Mouse (Mus musculus) lung, postnatal 36 days (tissue): ENCODE data around the gene Rarb.

Experiments
- DNase-seq: peaks from one replicate; pipeline ENCODE4 v3.0.0; 2022; ENCODE audit warnings: mixed read lengths

Gene Rarb

GRCm38 (mm10) chr14:16525137-16525924, 293.6 kb downstream of the Rarb start:
- no peak for DNase-seq

- no peak for DNase-seq
Observed at GRCm38 (mm10) chr14:16522852-16523251, 296.1 kb downstream of the Rarb start.

- no peak for DNase-seq
Observed at GRCm38 (mm10) chr14:16519588-16520167, 299.3 kb downstream of the Rarb start.

- DNase-seq = no peak
Observed at GRCm38 (mm10) chr14:16517958-16518357, 301.0 kb downstream of the Rarb start.

- peak; percentile 44 for DNase-seq
Observed at GRCm38 (mm10) chr14:16515731-16516130, 303.2 kb downstream of the Rarb start.

- DNase-seq = no peak
Observed at GRCm38 (mm10) chr14:16510574-16510973, 308.4 kb downstream of the Rarb start.

GRCm38 (mm10) chr14:16509825-16510224, 309.1 kb downstream of the Rarb start:
- DNase-seq = no peak

- DNase-seq = peak; percentile 66
Observed at GRCm38 (mm10) chr14:16508760-16509159, 310.2 kb downstream of the Rarb start.

- peak; percentile 73 for DNase-seq
Observed at GRCm38 (mm10) chr14:16497226-16497661, 321.7 kb downstream of the Rarb start.

GRCm38 (mm10) chr14:16483656-16484380, 335.1 kb downstream of the Rarb start:
- DNase-seq = peak; percentile 56

- DNase-seq = no peak
Observed at GRCm38 (mm10) chr14:16480621-16481020, 338.3 kb downstream of the Rarb start.

- no peak for DNase-seq
Observed at GRCm38 (mm10) chr14:16479521-16479920, 339.4 kb downstream of the Rarb start.

GRCm38 (mm10) chr14:16478606-16479323, 340.2 kb downstream of the Rarb start:
- no peak for DNase-seq

- DNase-seq = no peak
Observed at GRCm38 (mm10) chr14:16448269-16448987, 370.5 kb downstream of the Rarb start.

- DNase-seq = peak; percentile 14
Observed at GRCm38 (mm10) chr14:16447587-16447986, 371.4 kb downstream of the Rarb start.

- DNase-seq = no peak
Observed at GRCm38 (mm10) chr14:16444859-16445258, 374.1 kb downstream of the Rarb start.

GRCm38 (mm10) chr14:16439385-16440126, 379.4 kb downstream of the Rarb start:
- DNase-seq = no peak

GRCm38 (mm10) chr14:16437386-16437785, 381.6 kb downstream of the Rarb start:
- DNase-seq = no peak

GRCm38 (mm10) chr14:16434396-16435171, 384.4 kb downstream of the Rarb start:
- DNase-seq = peak; percentile 79

- DNase-seq = no peak
Observed at GRCm38 (mm10) chr14:16433206-16433605, 385.8 kb downstream of the Rarb start.

GRCm38 (mm10) chr14:16432550-16432949, 386.4 kb downstream of the Rarb start:
- DNase-seq = no peak
